Mouse (Mus musculus) heart, adult 2 months (tissue): ENCODE measurements around the gene Orc2. TPM values are rescaled to one million over a fixed set of nuclear protein-coding genes. Genes with fewer than 3 reads are reported as not detected.
A peak's percentile ranks its signal among the peaks of the same experiment; 100 is the strongest.

Experiments
- DNase-seq, 2 experiments: peaks; one replicate each; pipeline ENCODE4 v3.0.0; 2021
- H3K27ac ChIP-seq: fragments of 200-600 bp; 2 replicates; pipeline ENCODE4 v1.8.1; 2022
- H3K27me3 ChIP-seq: fragments of 200-500 bp; 2 replicates; pipeline ENCODE4 v1.6.1; 2012; ENCODE audit warnings: mild to moderate bottlenecking, low read length, inconsistent platforms, mixed read lengths; ENCODE audit not compliant: control insufficient read depth, insufficient read depth
- H3K36me3 ChIP-seq: fragments of 200-500 bp; 2 replicates; pipeline ENCODE4 v1.6.1; 2012; ENCODE audit warnings: low read length, inconsistent platforms; ENCODE audit not compliant: control insufficient read depth, insufficient read depth
- H3K4me1 ChIP-seq: fragments of 200-500 bp; 2 replicates; pipeline ENCODE4 v1.6.1; 2011; ENCODE audit warnings: low read length; ENCODE audit not compliant: control insufficient read depth, insufficient read depth
- H3K4me3 ChIP-seq: fragments of 200-600 bp; 2 replicates; pipeline ENCODE4 v1.8.1; 2022
- H3K79me2 ChIP-seq: fragments of 200-500 bp; replicated peaks from 2 replicates; pipeline ENCODE4 v1.6.1; 2012; ENCODE audit warnings: mild to moderate bottlenecking, inconsistent platforms, low read length, moderate library complexity, mixed read lengths; ENCODE audit not compliant: control insufficient read depth, insufficient read depth
- H3K9ac ChIP-seq: fragments of 200-500 bp; 2 replicates; pipeline ENCODE4 v1.6.1; 2012; ENCODE audit warnings: low read depth, mild to moderate bottlenecking, control low read depth, inconsistent platforms, low read length, mixed read lengths
- CTCF ChIP-seq: fragments of 200-600 bp; IDR thresholded peaks from 2 replicates; pipeline ENCODE4 v1.8.1; 2022; ENCODE audit warnings: antibody characterized with exemption, mild to moderate bottlenecking, moderate library complexity
- EP300 ChIP-seq: fragments of 200-500 bp; IDR thresholded peaks from 2 replicates; pipeline ENCODE4 v1.6.1; 2011; ENCODE audit warnings: low read depth, low read length, control low read depth; ENCODE audit not compliant: insufficient read depth
- POLR2A ChIP-seq: fragments of 200-500 bp; IDR thresholded peaks from 2 replicates; pipeline ENCODE4 v1.6.1; 2011; ENCODE audit warnings: mild to moderate bottlenecking, low read depth, low read length, control low read depth; ENCODE audit not compliant: insufficient read depth
- WGBS: fragments of 180-500 bp; shearing (Covaris S2); methylation state at CpG from one replicate; pipeline ENCODE4 v1.1.7; 2018; 5-methylcytosine and 5-hydroxymethylcytosine counted together
- intact Hi-C: fragments of 180-260 bp; cut with DNase I; formaldehyde crosslinking; loops from one replicate; pipeline ENCODE4 v1.15.1; 2025
- polyA plus RNA-seq: library from polyadenylated mRNA; depleted of rRNA; stranded (reverse); fragments of >200 nt; gene quantifications from 2 replicates; pipeline ENCODE4 v1.2.3, GENCODE M21; 2012
- total RNA-seq, 2 experiments: library from RNA; stranded (reverse); gene quantifications; 2 replicates each; pipeline ENCODE4 v1.2.3; 2021

Gene Orc2
- total and polyA plus RNA-seq, 3 experiments: 4.0 to 10.2 (median 8.8) TPM

- peak within 1 kb of the TSS; percentile 63 for H3K9ac ChIP-seq
- TF ChIP-seq EP300 (no peak; the same call in 1 of the 2 replicates), POLR2A (peak; percentile 79), CTCF (peak; percentile 45)
- H3K79me2 ChIP-seq: peaks cover 1% of the 10 kb centered on the region; the same call in 1 of the 2 replicates
- H3K4me3 ChIP-seq: peak within 1 kb of the TSS; percentile 76
- DNase-seq: peak; percentile 85 to 90
- under 1% methylated on average over 33 of the region's 33 CpGs for WGBS
- H3K27me3 ChIP-seq: no peaks in the 10 kb centered on the region
- peak within 1 kb of the TSS; percentile 80 for H3K27ac ChIP-seq
- peaks cover 2% of the 10 kb centered on the region for H3K4me1 ChIP-seq
- H3K36me3 ChIP-seq: no peaks in the 10 kb centered on the region
- intact Hi-C loops: loop anchor here (1.0 to 2.0 kb wide), 2 partner anchors 22 to 52 kb away; no protein-coding TSS in a partner anchor
These were observed 59.7 kb downstream of the Orc2 start, which contains the start of the genes Nif3l1 and Ppil3 for GRCm38 (mm10) chr1:58445143-58445722. Gene Nif3l1, plus strand, starts transcription at chr1:58445151. Gene Ppil3, minus strand, starts transcription at chr1:58445486.

DNA sequence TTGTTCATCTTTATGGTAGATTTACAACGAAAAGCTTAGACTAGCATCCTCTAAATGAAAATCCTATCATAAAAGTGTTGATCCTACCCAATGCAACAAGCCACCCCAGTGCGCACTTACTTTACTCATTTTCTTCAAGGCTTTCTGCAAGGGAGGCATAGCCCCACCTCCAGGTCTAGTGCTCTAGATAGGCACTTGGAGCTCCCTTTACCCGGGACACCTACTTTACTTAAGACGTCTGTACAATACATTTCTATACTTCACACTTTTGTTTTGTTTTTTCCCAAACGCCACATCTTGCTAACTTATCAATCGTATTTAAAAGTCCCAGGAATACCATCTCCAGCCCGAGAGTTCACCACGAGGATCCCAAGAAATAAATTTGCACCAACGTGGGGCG, 60.2 kb downstream of the Orc2 start:
- intact Hi-C loops: loop anchor here (1.0 to 2.0 kb wide), 2 partner anchors 22 to 51 kb away; no protein-coding TSS in a partner anchor
- 10% methylated on average over 10 of the region's 10 CpGs for WGBS
- TF ChIP-seq CTCF: no peak
- peaks cover 1% of the 10 kb centered on the region; the same call in 1 of the 2 replicates for H3K79me2 ChIP-seq
- H3K27ac ChIP-seq: peak overlapping the region; percentile 80
- no peaks in the 10 kb centered on the region for H3K36me3 ChIP-seq
- no peaks in the 10 kb centered on the region for H3K27me3 ChIP-seq
- H3K9ac ChIP-seq: peak overlapping the region; percentile 63
- H3K4me1 ChIP-seq: peaks cover 2% of the 10 kb centered on the region
- DNase-seq: no peak
- H3K4me3 ChIP-seq: peak overlapping the region; percentile 76

- no peak for DNase-seq
- 87% methylated on average over 3 of the region's 3 CpGs for WGBS
- peaks cover 7% of the 10 kb centered on the region for H3K79me2 ChIP-seq
- H3K27me3 ChIP-seq: no peaks in the 10 kb centered on the region
- intact Hi-C loops: loop anchor here (1.0 kb wide), 1 partner anchor 31 kb away; no protein-coding TSS in a partner anchor
- no peak overlapping the region for H3K27ac ChIP-seq
- no peak overlapping the region for H3K9ac ChIP-seq
- H3K4me3 ChIP-seq: no peak overlapping the region
- peaks cover 21% of the 10 kb centered on the region for H3K36me3 ChIP-seq
- no peak for TF ChIP-seq EP300
- TF ChIP-seq CTCF: no peak
- no peak for TF ChIP-seq POLR2A
- H3K4me1 ChIP-seq: peaks cover 12% of the 10 kb centered on the region
These were observed 80.4 kb downstream of the Orc2 start for GRCm38 (mm10) chr1:58424551-58424950.

DNA sequence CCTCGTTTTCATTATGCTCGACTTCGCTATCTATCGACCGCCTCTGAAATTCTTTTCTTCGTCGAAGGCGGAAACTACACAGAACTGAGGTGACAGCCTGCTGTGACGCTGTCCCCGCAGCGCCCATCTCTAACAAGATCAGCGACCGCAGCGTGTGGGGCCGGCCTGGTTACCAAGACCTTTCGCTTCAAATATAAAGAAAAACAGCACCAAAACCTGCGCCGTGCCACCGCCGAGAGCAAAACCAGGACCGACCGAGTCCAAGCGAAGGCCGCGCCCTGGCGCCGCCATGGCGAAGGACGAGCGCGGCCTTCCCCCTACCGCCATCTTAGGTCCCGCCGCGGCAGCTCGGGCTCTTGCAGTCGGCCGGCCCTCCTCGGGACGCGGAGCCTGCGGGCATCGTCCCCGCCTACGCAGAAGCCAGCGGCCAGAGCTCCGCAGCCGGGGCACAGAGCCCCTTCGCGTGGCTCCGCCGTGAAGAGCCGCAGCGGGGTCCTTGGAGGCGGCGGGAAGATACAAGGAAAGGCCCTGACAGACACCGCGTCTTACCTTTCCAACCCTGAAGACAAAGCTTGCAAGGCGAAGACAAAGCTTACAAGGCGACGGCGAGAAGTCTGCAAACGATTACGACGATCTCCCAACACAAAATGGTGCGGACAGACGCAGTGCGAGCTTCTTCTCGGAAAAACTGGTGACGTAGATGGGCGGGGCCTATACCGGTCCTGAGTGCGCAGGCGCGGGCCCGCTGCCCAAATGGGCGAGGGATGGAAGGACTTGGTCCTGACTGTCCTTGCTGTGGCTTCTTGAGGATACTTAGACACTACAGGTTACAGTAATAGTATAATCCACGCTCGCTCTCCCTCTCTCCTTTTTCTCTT, 81.3 kb downstream of the Orc2 start, which contains the start of gene Clk1:
Gene Clk1, minus strand, starts transcription at position 696 of the 878 bp plus-strand sequence.
- TF ChIP-seq EP300 (peak; percentile 88), CTCF (no peak), POLR2A (peak; percentile 100)
- intact Hi-C loops: loop anchor here (1.0 to 2.0 kb wide), 2 partner anchors 21 to 30 kb away; partner anchors contain the start of genes Nif3l1 and Ppil3
- H3K4me1 ChIP-seq: peaks cover 12% of the 10 kb centered on the region
- H3K4me3 ChIP-seq: peak within 1 kb of the TSS; percentile 87
- peaks cover 29% of the 10 kb centered on the region for H3K36me3 ChIP-seq
- H3K27me3 ChIP-seq: no peaks in the 10 kb centered on the region
- peaks cover 10% of the 10 kb centered on the region for H3K79me2 ChIP-seq
- peak; percentile 98 to 100 for DNase-seq
- peak within 1 kb of the TSS; percentile 97 for H3K9ac ChIP-seq
- H3K27ac ChIP-seq: peak within 1 kb of the TSS; percentile 98
- WGBS: under 1% methylated on average over 79 of the region's 79 CpGs

GRCm38 (mm10) chr1:58422879-58423278, 82.0 kb downstream of the Orc2 start:
- DNase-seq: peak in 1 of 2 experiments; percentile 49
- WGBS: under 1% methylated on average over 13 of the region's 13 CpGs
- H3K27ac ChIP-seq: peak overlapping the region; percentile 98
- TF ChIP-seq POLR2A: no peak
- 0 out of 2 replicates have a peak, but pooled peaks have one; percentile 20 for TF ChIP-seq EP300
- no peak for TF ChIP-seq CTCF
- peaks cover 35% of the 10 kb centered on the region for H3K36me3 ChIP-seq
- peaks cover 10% of the 10 kb centered on the region for H3K79me2 ChIP-seq
- intact Hi-C loops: loop anchor here (2.0 kb wide), 1 partner anchor 22 kb away; the partner anchor contains the start of genes Nif3l1 and Ppil3
- H3K27me3 ChIP-seq: no peaks in the 10 kb centered on the region
- H3K4me1 ChIP-seq: peaks cover 13% of the 10 kb centered on the region
- peak overlapping the region; percentile 97 for H3K9ac ChIP-seq
- H3K4me3 ChIP-seq: peak overlapping the region; percentile 87
